Mouse (Mus musculus) 3134 (cell line): ENCODE measurements around the gene Dupd1.

Experiments
- DNase-seq: peaks from one replicate; pipeline ENCODE4 v3.0.0-alpha.2; 2011; ENCODE audit warnings: low spot score; ENCODE audit not compliant: insufficient read length; ENCODE audit errors: extremely low read depth

Gene Dupd1

GRCm38 (mm10) chr14:21714486-21714885 is at the start of gene Dupd1:
Gene Dupd1 (minus strand): TSS chr14:21714576.
- DNase-seq, result no peak

DNA sequence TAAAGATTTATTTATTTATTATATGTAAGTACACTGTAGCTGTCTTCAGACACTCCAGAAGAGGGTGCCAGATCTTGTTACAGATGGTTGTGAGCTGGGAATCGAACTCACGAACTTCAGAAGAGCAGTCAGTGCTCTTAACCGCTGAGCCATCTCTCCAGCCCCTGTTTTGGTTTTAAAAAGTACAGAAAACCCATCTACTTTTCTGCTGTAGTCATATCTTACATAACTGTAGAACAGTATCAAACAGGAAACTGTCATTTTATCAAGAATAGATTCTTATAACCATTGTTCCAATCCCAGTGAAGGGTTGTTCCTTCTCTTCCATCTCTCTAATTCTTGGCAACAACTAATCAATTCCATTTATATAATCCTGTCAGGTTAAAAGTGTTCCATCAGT is 49.4 kb upstream of the Dupd1 start:
- no peak for DNase-seq

DNA sequence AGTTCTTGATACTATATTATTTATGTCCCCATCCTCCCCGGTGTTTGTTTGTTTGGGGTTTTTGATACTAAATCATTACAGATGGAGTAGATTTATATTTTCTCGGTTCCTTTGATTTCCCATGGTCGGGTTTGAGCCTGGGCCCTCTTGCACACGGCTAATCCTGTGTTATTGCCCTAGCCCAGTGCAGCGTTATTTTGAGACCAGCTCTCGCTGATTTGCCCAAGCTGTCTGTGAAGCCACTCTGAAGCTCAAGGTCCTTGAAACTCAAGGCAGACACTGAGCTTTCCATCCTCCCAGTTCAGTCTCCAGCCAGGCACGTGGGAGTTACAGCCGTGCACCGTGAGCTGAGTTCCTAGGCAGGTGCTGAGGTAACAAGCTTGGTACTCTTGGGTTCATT is 47.2 kb upstream of the Dupd1 start:
- no peak for DNase-seq

DNA sequence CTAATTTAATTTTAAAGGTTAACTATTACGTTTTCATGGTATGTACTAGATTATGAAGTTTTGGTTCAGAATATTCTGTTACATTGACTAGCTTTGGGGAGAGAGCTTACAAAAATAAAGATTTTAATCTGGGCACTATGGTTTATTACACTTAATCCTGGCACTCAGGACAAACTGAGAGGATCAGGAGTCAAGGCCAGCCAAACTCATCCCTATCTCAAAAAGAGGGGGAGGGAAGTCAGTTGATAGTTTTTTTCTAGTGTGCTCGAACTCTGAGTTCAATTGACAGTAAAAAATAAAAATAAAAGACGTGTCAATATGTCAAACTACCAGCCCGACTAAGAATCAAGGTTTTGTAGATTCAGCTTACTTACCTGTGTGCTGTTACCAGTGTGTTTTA is 39.0 kb upstream of the Dupd1 start:
- no peak for DNase-seq

DNA sequence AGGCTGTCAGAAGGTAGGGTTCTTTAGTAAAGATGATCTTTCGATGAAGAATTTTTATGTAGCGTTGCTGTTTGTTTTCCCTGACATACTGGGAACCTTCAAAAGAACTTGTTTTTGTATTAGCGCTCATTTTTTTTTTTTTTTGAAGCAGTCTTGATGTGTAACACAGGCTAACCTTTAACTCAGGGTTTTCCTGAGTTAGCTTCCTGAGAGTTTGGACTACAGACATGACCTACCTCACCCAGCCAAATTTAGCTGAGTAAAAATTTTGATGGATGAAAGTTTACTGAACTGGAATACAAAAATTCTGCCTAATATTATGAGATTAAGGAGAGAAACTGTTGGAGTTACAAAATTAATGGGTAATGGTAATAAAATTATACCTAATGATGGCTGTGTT is 38.0 kb upstream of the Dupd1 start:
- DNase-seq, result no peak

DNA sequence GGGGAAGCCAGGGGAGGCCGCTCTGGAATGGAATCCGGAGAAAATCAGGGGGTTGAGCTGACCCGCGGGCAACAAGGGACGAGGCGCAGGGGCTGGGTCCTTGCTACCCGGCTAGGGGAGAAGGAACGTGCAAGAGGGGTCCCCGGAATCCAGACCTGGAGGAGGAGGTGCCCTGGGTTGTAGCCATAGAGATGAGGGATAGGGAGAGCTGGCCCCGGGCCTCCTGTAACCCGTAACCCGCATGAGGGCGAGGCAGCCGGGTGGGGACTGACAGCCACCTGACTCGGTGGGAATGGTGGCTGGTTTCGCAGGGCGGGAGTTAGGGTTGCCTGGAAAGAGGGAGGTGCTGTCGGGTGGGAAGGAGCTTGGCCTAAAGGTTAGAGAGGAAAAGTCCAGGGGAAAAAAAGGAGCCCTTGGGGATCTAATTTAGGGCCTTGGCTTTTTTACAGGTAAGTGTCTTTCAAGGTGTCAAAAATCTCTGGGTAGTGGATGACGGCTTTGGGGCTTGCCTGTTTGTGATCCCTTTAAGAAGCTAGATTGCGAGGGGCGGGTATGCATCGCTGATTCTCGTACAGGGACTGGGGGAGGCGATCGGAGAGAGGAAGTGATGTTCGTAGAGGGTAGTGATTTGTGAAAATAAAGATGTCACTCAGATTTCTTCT is 36.6 kb upstream of the Dupd1 start, which contains the start of gene Dusp13:
Dusp13 (minus strand) TSS at position 301 of the 662 bp plus-strand sequence.
- DNase-seq, result peak; percentile 65

GRCm38 (mm10) chr14:21750008-21750880 is 35.9 kb upstream of the Dupd1 start, which contains the start of gene Samd8:
Gene Samd8 (plus strand): TSS chr14:21750531.
- peak; percentile 84 for DNase-seq

GRCm38 (mm10) chr14:21748142-21748870 is 33.9 kb upstream of the Dupd1 start:
- peak; percentile 31 for DNase-seq

- DNase-seq, result no peak
Observed at GRCm38 (mm10) chr14:21747436-21748141, 33.2 kb upstream of the Dupd1 start.

DNA sequence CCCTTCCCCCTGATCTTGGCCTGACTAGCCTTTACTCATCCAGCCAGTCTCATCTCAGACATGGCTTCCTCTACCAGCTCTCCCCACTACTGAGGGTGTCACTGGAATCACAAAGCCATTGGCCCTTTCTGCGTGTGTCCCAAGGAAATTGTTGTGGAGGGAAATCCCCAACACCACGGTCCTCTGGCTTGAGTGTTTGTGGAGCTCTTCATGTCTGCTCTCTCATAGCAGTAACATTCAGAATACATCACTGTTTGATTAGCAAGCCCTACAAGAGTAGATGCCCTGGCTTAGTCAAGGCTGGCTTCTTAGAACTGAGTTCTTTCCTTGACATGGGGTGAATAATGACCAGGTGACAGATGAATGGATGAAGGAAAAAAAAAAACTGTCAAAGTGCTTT is 32.5 kb upstream of the Dupd1 start:
- no peak for DNase-seq

- DNase-seq, result no peak
Observed at GRCm38 (mm10) chr14:21746251-21746650, 31.9 kb upstream of the Dupd1 start.

DNA sequence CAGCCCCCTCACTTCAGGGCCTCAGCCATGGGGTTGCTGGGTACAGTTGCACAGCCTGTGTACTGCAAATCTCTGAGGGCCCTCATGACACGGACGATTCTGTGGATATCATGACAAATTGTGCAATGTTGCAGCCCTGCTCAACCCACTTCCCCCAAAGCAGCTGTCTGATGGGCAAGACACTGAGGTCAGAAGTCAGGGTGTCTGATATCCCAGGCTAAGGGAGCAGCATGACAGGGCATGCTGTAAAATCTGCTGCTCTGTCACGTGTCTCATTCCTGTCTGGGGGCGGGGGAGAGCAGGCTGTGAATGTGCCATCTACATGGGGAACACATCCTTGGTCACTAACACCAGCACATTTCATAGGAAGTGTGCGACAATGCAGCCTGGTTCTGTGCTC is 30.8 kb upstream of the Dupd1 start:
- DNase-seq, result no peak

DNA sequence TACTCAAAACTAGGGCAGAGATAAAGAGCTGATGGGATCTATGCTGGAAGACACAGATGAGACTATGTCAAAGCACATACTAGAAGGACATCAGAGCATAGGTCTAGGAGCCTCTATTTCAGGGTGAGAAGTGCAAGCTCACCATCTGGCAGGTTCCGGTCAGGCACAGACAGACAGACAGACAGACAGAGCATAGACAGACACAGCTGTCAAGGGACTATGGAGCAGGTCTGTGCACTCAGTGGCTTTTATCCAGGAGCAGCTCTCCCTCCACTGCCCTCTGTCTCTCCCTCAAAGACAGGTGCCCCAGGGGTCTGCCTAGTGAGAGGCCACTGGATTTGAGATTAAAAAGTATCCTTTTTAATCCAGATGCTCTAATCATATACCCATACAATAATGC is 29.8 kb upstream of the Dupd1 start:
- DNase-seq, result no peak

DNA sequence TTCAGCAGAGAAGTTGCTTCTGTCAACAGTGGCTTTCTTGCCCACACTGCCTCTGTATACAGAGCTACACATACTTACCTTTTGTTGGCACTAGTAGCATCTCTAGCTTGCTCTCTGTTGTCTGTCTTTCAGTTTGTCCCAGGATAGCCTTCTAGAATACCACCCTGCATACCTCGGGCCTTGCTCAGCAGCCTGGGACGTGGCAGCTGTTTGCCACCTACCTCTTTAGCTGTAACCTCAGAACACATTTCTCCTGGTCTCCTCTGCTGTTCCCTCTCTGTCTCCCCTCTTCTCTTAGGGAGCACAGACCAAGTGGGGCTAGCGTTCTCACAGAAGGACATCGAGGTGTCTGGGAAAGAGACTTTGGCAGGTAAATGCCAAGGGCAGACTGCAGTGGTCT is 28.1 kb upstream of the Dupd1 start:
- DNase-seq, result no peak

DNA sequence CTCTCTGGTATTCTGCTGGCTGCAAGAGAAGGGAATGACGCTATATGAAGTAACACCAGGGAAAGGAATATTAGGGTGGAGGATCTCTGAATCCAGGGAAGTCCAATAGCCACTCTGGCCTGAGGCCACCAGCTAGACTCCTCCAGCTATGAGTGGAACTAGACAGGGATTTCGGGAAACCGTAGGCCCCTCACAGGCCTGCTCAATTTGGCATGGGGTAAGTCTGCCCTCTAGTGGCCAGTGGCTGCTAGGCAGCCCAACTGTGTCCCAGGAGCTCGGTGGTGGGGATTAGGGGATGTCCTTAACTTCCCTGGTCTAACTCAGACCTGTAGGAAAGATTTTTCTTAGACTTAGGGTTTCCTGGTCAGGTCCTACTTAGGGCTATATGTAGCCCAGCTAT is 27.4 kb upstream of the Dupd1 start:
- DNase-seq, result peak; percentile 59

GRCm38 (mm10) chr14:21741314-21741713 is 26.9 kb upstream of the Dupd1 start:
- no peak for DNase-seq

GRCm38 (mm10) chr14:21740345-21740744 is 26.0 kb upstream of the Dupd1 start:
- DNase-seq, result no peak

DNA sequence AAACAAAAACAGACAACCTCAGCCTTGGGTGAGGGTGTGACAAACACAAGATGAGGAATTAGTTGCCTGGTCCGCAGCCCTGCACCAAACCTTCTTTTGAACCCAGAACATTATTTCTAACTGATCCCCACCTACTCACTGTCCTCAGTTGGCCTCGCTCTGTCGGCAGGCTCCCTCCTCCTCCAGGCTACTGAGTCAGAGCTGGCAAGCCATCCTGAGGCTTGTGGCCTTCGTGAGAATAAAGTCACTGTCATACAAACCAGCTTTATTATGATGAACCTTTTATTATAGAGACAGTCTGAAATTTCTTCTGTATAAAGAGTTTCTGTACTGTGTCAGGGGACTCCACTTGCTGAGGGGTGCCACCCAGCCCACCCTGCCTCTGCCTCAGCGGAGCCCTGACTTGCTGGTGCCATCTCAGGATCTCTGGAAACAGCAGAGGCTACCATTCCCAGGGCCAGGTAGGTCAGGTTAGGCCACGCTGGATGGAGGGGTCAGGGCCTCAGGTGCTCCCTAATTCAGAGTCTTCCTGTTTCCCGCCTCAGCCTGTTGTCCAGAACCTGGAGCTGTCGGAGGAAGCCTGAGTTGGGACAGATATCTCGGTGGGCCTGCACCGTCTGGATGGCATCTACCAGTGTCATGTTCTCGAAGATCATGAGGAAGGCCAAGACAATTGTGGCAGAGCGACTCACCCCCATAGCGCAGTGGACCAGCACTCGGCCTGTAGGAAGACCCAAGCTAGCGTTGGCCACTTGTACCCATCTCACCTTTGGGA is 18.9 kb upstream of the Dupd1 start:
- no peak for DNase-seq

DNA sequence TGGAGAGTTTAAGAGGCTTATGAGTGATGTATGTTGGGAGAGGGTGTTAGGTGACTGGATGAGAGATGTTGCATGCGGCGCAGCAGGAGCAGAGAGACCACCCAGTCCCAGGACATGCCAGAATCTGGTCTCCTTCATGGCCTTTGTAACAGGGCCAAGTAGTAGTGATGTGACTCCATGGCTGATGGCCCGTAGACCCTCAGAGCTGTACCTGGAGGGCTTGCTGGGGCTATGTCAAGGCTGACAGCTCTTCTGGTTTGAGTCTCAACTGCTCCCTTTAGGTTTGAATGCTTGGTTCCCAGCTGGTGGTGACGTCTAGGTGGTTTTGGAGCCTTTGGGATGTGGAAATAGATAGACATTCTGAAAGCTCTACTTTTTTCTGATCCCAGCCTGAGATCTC is 15.6 kb upstream of the Dupd1 start:
- no peak for DNase-seq
